Mouse (Mus musculus) macrophage (primary cell): Measurements from ENCODE around the gene Tm7sf3. TPM values are rescaled to one million over a fixed set of nuclear protein-coding genes. Genes with fewer than 3 reads are reported as not detected.

Experiments
- H3K27ac ChIP-seq: fragments of 350-480 bp; formaldehyde crosslinking; 2 replicates; pipeline ENCODE4 v1.9.0; 2021
- H3K36me3 ChIP-seq: fragments of 350-480 bp; formaldehyde crosslinking; 2 replicates; pipeline ENCODE4 v1.9.0; 2021; ENCODE audit errors: inconsistent target
- H3K4me3 ChIP-seq: fragments of 350-480 bp; formaldehyde crosslinking; 2 replicates; pipeline ENCODE4 v1.9.0; 2021; ENCODE audit errors: inconsistent target
- H3K79me2 ChIP-seq: fragments of 350-480 bp; formaldehyde crosslinking; 2 replicates; pipeline ENCODE4 v1.9.0; 2021; ENCODE audit errors: inconsistent target
- WGBS: methylation state at CpG from one replicate; pipeline ENCODE4 v1.1.7; 2026; ENCODE audit warnings: inconsistent platforms; ENCODE audit not compliant: missing documents; 5-methylcytosine and 5-hydroxymethylcytosine counted together
- polyA plus RNA-seq: library from polyadenylated mRNA; stranded (reverse); fragments of 250-400 nt; gene quantifications from 3 replicates; pipeline ENCODE4 v1.2.4, GENCODE M21; 2018; ENCODE audit warnings: inconsistent platforms
- total RNA-seq, 78 experiments: library from RNA; depleted of rRNA; stranded (reverse); fragments of 250-400 nt; gene quantifications; 1 replicate in 9 of 78; 2 replicates in 24 of 78; 3 replicates in 43 of 78; 4 replicates in 2 of 78; pipeline ENCODE4 v1.2.4; 2018; ENCODE audit warnings: inconsistent platforms in 56 of 78

Tm7sf3 gene
- 10 to 100 TPM in 3 of 26 experiments, 1 to 10 TPM in 21, under 1 TPM in 2; 0.66 to 12.6 (median 5.5) TPM for total RNA-seq (2018; cell fraction: chromatin; rRNA removed)
- total RNA-seq (2018; cell fraction: cytosol; rRNA removed) = 10 to 100 TPM; 11.9 to 21.9 (median 16.6) TPM
- total RNA-seq (2018; cell fraction: nucleus; rRNA removed) = 10 to 100 TPM in 23 of 26 experiments, 1 to 10 TPM in 3; 5.4 to 25.9 (median 16.0) TPM
- polyA plus RNA-seq = 11.7 to 20.2 TPM (median 17.7 TPM) in 3 replicates

GRCm38 (mm10) chr6:146642276-146643183, at the start of gene Tm7sf3, which contains the start of gene Med21:
TSS of gene Tm7sf3 (minus strand) at chr6:146642824.
TSS of gene Med21 (plus strand) at chr6:146642547.
- WGBS = 2% methylated on average over 56 of the region's 60 CpGs
- Histone ChIP-seq H3K79me2 (peaks cover 47% of the 10 kb centered on the region), H3K4me3 (peak within 1 kb of the TSS; percentile 81), H3K36me3 (no peaks in the 10 kb centered on the region), H3K27ac (peak within 1 kb of the TSS; percentile 32)

DNA sequence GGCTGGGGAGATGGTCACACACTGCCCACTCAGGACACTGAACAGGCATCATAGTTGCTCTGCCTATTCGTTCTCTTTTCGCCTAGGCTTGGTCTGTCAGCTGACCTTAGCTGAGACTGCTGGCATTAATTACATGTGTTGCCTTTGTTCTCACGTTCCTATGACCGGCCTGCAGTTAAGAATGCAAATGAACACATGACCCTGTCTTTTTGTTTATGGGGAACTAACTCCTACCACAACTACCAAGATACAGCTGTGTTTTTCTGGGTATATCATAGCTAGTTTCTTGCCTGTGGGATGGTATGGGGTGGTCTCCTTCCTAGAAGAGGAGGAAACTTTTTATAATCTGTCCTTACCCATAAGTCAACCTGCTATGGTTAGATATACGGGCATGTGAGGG, 46.2 kb upstream of the Tm7sf3 start:
- Histone ChIP-seq H3K4me3 (no peak overlapping the region), H3K27ac (no peak overlapping the region), H3K79me2 (no peaks in the 10 kb centered on the region), H3K36me3 (no peaks in the 10 kb centered on the region)
- WGBS = 93% methylated on average over 5 of the region's 5 CpGs

- H3K79me2 ChIP-seq = no peaks in the 10 kb centered on the region
- no peak overlapping the region for H3K4me3 ChIP-seq
- H3K36me3 ChIP-seq = no peaks in the 10 kb centered on the region
- H3K27ac ChIP-seq = no peak overlapping the region
- WGBS = 93% methylated on average over 7 of the region's 7 CpGs
Measured at GRCm38 (mm10) chr6:146688010-146688409, 45.4 kb upstream of the Tm7sf3 start.

GRCm38 (mm10) chr6:146686463-146687196, 44.0 kb upstream of the Tm7sf3 start:
- Histone ChIP-seq H3K27ac (no peak overlapping the region), H3K79me2 (no peaks in the 10 kb centered on the region), H3K4me3 (no peak overlapping the region), H3K36me3 (no peaks in the 10 kb centered on the region)
- 47% methylated on average over 5 of the region's 5 CpGs for WGBS

DNA sequence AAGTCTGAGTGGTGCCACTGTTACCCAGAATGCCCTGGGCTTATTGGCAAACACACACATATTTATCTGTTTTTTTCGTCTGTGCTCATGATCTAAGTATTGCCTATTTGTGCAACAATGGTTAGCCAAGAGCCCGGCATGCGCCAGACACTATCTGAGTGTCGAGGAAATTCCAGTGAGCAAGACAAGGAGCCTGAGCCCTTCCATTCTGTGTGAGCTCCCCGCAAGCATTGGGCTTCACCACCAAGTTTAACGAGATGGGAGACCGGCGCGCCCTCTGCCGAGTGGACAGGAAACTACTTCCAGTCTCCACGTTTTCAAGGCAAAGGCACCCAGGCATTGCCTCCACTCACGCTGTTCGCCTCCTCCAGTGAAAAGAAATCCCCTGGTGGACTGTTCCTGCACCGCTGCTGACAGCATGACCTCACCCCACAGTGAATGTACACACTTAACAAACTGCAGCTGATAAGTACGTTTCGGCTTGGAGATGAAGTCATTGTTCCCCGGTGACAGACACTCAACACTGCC, 43.2 kb upstream of the Tm7sf3 start:
- WGBS = 82% methylated on average over 17 of the region's 17 CpGs
- Histone ChIP-seq H3K4me3 (no peak overlapping the region), H3K27ac (no peak overlapping the region), H3K36me3 (no peaks in the 10 kb centered on the region), H3K79me2 (no peaks in the 10 kb centered on the region)

DNA sequence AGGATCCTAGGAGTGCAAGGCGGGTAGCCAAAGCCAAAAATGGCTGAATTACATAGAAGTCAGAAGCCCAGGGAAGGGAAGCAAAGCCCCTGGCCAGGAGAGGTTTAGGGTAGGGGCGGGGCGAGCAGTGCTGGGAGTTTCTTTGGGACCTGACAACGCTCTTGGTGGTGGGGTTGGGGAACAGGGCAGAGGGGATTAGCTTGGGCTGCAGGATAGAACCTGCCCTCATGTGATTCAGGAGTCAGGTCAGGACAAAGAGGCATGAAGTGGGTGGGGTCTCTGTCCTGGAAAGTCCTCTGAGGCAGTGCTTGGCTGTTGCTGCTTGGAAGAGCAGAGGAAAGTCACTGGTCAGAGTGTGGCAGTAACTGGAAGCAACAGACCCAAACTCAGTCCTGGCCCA, 41.3 kb upstream of the Tm7sf3 start:
- Histone ChIP-seq H3K36me3 (no peaks in the 10 kb centered on the region), H3K79me2 (no peaks in the 10 kb centered on the region), H3K4me3 (no peak overlapping the region), H3K27ac (no peak overlapping the region)
- WGBS = 92% methylated on average over 4 of the region's 4 CpGs

GRCm38 (mm10) chr6:146678136-146679070, 35.8 kb upstream of the Tm7sf3 start:
- WGBS = 89% methylated on average over 10 of the region's 10 CpGs
- H3K36me3 ChIP-seq = no peaks in the 10 kb centered on the region

GRCm38 (mm10) chr6:146676904-146677303, 34.3 kb upstream of the Tm7sf3 start:
- Histone ChIP-seq H3K36me3 (no peaks in the 10 kb centered on the region), H3K27ac (no peak overlapping the region), H3K79me2 (no peaks in the 10 kb centered on the region), H3K4me3 (no peak overlapping the region)
- WGBS = 92% methylated on average over 10 of the region's 10 CpGs

More at GRCm38 (mm10) chr6:146678136-146679070, 35.8 kb upstream of the Tm7sf3 start:
- H3K27ac ChIP-seq = no peak overlapping the region
- no peak overlapping the region for H3K4me3 ChIP-seq
- H3K79me2 ChIP-seq = no peaks in the 10 kb centered on the region

GRCm38 (mm10) chr6:146674881-146675536, 32.4 kb upstream of the Tm7sf3 start:
- 17% methylated on average over 4 of the region's 4 CpGs for WGBS
- H3K27ac ChIP-seq = peak overlapping the region; percentile 44
- no peaks in the 10 kb centered on the region for H3K36me3 ChIP-seq
- no peak overlapping the region for H3K4me3 ChIP-seq
- H3K79me2 ChIP-seq = no peaks in the 10 kb centered on the region

- H3K4me3 ChIP-seq = no peak overlapping the region
- H3K27ac ChIP-seq = peak overlapping the region; percentile 44
- no peaks in the 10 kb centered on the region for H3K36me3 ChIP-seq
- no peaks in the 10 kb centered on the region for H3K79me2 ChIP-seq
- 77% methylated on average over 8 of the region's 8 CpGs for WGBS
Measured at GRCm38 (mm10) chr6:146674420-146674819, 31.8 kb upstream of the Tm7sf3 start.

- Histone ChIP-seq H3K4me3 (no peak overlapping the region), H3K79me2 (no peaks in the 10 kb centered on the region), H3K27ac (no peak overlapping the region), H3K36me3 (no peaks in the 10 kb centered on the region)
- 93% methylated on average over 3 of the region's 4 CpGs for WGBS
Measured at GRCm38 (mm10) chr6:146673696-146674095, 31.1 kb upstream of the Tm7sf3 start.

DNA sequence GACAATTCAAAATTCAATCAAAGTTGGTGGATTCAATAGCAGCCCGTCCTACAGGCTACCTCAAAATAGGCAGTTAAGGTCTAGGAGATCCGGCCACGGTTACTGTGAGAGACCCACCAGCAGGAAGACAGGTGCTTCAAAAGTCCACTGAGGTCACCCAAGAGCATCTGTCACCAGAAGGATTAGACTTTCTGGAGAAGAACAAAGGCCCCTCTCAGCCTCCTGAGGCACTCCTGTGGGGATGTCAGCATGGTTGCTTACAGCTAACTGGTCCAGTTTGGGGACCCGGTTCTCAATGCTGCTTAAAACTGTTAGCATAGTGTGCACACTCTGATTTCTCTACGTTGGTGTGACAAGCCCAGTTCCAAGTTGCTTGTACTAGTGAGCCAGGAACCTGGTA, 29.5 kb upstream of the Tm7sf3 start:
- Histone ChIP-seq H3K36me3 (no peaks in the 10 kb centered on the region), H3K27ac (no peak overlapping the region)
- whole genome bisulfite sequencing = 93% methylated on average over 4 of the region's 5 CpGs

More for the DNA sequence above, 29.5 kb upstream of the Tm7sf3 start:
- Histone ChIP-seq H3K79me2 (no peaks in the 10 kb centered on the region), H3K4me3 (no peak overlapping the region)
